Mouse (Mus musculus) CH12F3 (cell line): ENCODE results near the gene Thoc2.
"Not testable (repeated sequence)": the region's sequence is repeated elsewhere in the genome, so short reads cannot be mapped to it uniquely, and the experiment has no call there.

Experiments used
- in situ Hi-C: fragments of 300-500 bp; cut with MboI; formaldehyde crosslinking; loops from 2 replicates; pipeline ENCODE4 v1.14.3; 2020; ENCODE audit warnings: low sequenced_read_pairs

Gene Thoc2

GRCm38 (mm10) chrX:41920574-41920973 lies at the start of gene Thoc2:
Thoc2 (minus strand) TSS chrX:41920674.
- in situ Hi-C loops, result no loop called here

- in situ Hi-C loops, result no loop called here
These were observed 49.6 kb upstream of the Thoc2 start for GRCm38 (mm10) chrX:41970096-41970495.

DNA sequence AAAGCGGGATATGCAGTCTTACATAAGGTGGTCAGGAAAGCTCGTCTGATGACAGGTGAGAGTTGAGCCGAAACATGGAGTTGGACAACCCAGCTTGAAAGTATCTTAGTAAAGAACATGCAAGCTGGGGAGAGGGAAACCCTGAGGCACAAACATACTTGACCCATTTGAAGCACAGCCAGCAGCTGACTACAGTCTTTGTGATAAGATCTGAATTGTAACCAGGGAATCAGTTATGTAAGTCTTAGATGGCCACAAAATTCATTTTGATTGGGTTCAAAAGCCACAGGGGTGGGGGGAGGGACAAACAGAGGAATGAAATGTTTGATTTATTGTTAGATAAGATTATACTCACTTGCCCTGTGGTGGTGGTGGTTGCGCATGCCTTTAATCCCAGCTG lies 48.9 kb upstream of the Thoc2 start:
- in situ Hi-C loops, result no loop called here

GRCm38 (mm10) chrX:41957161-41957560 lies 36.7 kb upstream of the Thoc2 start:
- in situ Hi-C loops, result no loop called here

GRCm38 (mm10) chrX:41941840-41942239 lies 21.4 kb upstream of the Thoc2 start:
- in situ Hi-C loops, result no loop called here

- in situ Hi-C loops, result not testable (repeated sequence)
These were observed 11.3 kb upstream of the Thoc2 start for GRCm38 (mm10) chrX:41931821-41932220.

DNA sequence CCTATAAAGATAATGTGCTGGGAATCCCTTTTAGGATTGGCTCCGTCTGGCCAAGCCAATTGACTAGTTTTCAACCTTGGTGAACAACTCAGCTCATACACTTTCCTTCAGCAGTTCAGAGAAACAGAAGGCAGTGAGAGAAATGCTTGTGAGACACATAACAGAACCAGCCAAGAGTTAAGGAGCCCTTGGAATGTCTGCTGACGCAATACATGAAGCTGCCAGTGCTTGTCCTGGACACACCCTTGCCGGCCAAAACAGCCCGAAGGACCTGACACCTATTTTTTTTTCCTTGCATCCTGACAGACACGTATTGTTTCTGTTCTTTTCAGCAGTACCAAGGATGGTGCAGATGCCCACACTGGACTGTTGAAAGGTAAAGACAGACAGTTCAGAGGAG lies 4.2 kb upstream of the Thoc2 start:
- in situ Hi-C loops, result no loop called here

GRCm38 (mm10) chrX:41912061-41912401 lies 8.4 kb downstream of the Thoc2 start:
- in situ Hi-C loops, result no loop called here

- in situ Hi-C loops, result no loop called here
These were observed 8.9 kb downstream of the Thoc2 start for GRCm38 (mm10) chrX:41911390-41912060.

- in situ Hi-C loops, result no loop called here
These were observed 9.5 kb downstream of the Thoc2 start for GRCm38 (mm10) chrX:41910981-41911380.

GRCm38 (mm10) chrX:41910471-41910870 lies 10.0 kb downstream of the Thoc2 start:
- in situ Hi-C loops, result no loop called here

DNA sequence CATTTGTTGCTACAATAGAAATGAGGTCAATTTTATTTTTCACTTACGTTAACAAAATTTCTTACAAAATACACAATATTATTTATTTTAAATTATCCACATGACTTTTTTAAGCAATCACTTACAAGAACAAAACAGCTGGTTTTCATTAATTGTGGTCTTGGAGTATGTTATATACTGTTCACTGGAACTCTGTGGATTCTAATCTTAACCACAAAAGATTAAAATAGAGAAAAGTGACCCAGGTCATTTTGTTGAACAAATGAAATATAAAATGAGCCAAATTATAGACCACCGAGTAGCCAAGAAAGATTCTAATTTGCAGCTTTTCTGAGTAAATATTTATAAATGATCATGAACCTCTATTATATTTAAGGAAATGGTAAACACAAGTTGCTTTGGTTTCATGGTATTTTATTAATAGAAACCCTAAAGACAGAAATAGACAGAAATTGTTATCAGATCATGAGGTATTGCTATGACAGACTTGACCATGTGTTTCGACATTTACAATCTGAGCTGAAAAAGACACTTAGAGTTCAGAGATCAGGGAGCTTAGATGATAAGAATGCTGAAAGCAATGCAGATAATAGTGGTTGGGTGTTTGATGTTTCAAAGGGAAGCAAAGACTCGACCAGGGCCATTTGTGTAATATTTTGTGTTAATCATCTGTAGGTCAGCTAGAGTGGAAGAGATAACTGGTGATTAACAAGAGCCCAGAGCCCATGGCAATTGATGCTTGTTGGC lies 35.5 kb downstream of the Thoc2 start:
- in situ Hi-C loops, result no loop called here

- in situ Hi-C loops, result no loop called here
These were observed 43.9 kb downstream of the Thoc2 start for GRCm38 (mm10) chrX:41876581-41876980.

- in situ Hi-C loops, result no loop called here
These were observed 82.7 kb downstream of the Thoc2 start for GRCm38 (mm10) chrX:41837823-41838222.

- in situ Hi-C loops, result no loop called here
These were observed 114.9 kb downstream of the Thoc2 start for GRCm38 (mm10) chrX:41805592-41805991.

GRCm38 (mm10) chrX:41793303-41793702 lies 127.2 kb downstream of the Thoc2 start:
- in situ Hi-C loops, result no loop called here
